Mouse (Mus musculus) heart, postnatal 10 days (tissue): Measurements from ENCODE around the gene Ddx6. TPM values are rescaled to one million over a fixed set of nuclear protein-coding genes. Genes with fewer than 3 reads are reported as not detected.

Experiments used
- DNase-seq, 2 experiments: peaks; one replicate each; pipeline ENCODE4 v3.0.0; 2021
- intact Hi-C: fragments of 180-260 bp; cut with DNase I; formaldehyde crosslinking; loops from one replicate; pipeline ENCODE4 v1.15.1; 2025
- total RNA-seq, 2 experiments: library from RNA; stranded (reverse); gene quantifications; 2 replicates each; pipeline ENCODE4 v1.2.3; 2021

Gene Ddx6
- total RNA-seq, 2 experiments from 2014 or later: 96.2 to 104 TPM

DNA sequence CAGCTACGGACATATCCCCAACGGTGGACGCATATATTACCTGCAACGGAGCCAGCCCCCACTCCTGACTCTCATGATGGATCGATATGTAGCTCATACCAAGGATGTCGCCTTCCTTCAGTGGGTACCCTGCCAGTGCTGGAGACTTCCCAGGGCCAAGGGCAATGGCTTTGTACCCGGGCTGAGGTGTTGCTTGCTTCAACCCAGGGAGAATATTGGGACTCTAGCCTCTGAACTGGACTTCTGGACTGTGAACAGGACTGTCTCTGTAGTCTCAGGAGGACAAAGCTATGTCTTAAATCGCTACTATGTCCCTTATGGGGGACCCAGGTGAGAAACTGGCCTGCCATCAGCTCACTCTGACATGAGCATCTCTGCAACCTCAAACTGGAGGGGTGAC lies 78.4 kb downstream of the Ddx6 start:
- no peak for DNase-seq
- intact Hi-C loops: no loop called here

- DNase-seq: peak; percentile 82 to 89
- intact Hi-C loops: loop anchor here (1.0 kb wide), 1 partner anchor 30 kb away; no protein-coding TSS in a partner anchor
Observed at GRCm38 (mm10) chr9:44685346-44686330, 80.9 kb downstream of the Ddx6 start.

DNA sequence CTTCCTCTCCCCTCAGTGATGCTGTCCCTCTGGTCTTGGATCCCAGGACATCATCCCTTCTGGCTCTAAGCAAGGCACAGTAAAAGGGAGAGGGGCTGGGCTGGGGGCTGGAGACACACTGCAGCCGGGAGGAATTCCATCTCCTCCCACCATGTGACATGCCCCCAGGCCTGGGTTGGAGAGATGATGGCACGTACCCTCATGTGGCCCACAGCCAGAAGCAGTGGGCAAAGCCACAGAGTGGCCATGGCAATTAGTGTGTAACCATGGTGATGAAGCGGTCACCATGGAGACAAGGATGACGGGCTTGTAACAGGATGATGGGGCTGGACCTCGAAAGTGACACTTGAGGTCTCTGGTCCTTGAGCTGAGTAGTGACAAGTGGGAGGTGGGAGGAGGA lies 81.9 kb downstream of the Ddx6 start:
- no peak for DNase-seq
- intact Hi-C loops: no loop called here

- DNase-seq: no peak
- intact Hi-C loops: no loop called here
Observed at GRCm38 (mm10) chr9:44688013-44688412, 83.3 kb downstream of the Ddx6 start.

Other genes starting within 250 kb of the Ddx6 start
- gene Vps11, start 243.2 kb upstream of the Ddx6 start, total RNA-seq: 10 to 100 TPM; 22.4 to 22.8 TPM
- gene Hyou1, start 225.4 kb upstream of the Ddx6 start, total RNA-seq: 10 to 100 TPM; 35.8 to 45.7 TPM
- gene Slc37a4, start 208.0 kb upstream of the Ddx6 start, total RNA-seq: 10 to 100 TPM; 29.2 to 31.6 TPM
- 1,000 to 10,000 TPM; 1,003 to 1,015 TPM for gene Rps25, start 197.8 kb upstream of the Ddx6 start, total RNA-seq
- gene Trappc4, start 197.3 kb upstream of the Ddx6 start, total RNA-seq: 10 to 100 TPM; 34.8 to 42.5 TPM
- 10 to 100 TPM; 11.6 to 12.0 TPM for gene Ccdc84, start 186.3 kb upstream of the Ddx6 start, total RNA-seq
- not detected for gene Foxr1, start 163.8 kb upstream of the Ddx6 start, total RNA-seq
- not detected for gene Upk2, start 149.9 kb upstream of the Ddx6 start, total RNA-seq
- 10 to 100 TPM; 66.8 to 73.0 TPM for gene Bcl9l, start 122.1 kb upstream of the Ddx6 start, total RNA-seq
- gene Cxcr5, start 43.0 kb upstream of the Ddx6 start, total RNA-seq: under 1 TPM; 0.24 to 0.27 TPM
- gene Treh, start 68.3 kb downstream of the Ddx6 start, total RNA-seq: not detected
- 100 to 1,000 TPM; 127 to 130 TPM for gene Phldb1, start 130.3 kb downstream of the Ddx6 start, total RNA-seq
- gene Arcn1, start 163.0 kb downstream of the Ddx6 start, total RNA-seq: 100 to 1,000 TPM; 103 to 114 TPM
- gene Ift46, start 163.0 kb downstream of the Ddx6 start, total RNA-seq: 10 to 100 TPM; 42.6 to 50.5 TPM
- 1 to 10 TPM; 6.7 to 7.4 TPM for gene Tmem25, start 194.4 kb downstream of the Ddx6 start, total RNA-seq
- 1 to 10 TPM; 1.1 to 1.5 TPM for gene Ttc36, start 198.2 kb downstream of the Ddx6 start, total RNA-seq